Mouse (Mus musculus): ENCODE measurements around the gene Runx1.

DNA sequence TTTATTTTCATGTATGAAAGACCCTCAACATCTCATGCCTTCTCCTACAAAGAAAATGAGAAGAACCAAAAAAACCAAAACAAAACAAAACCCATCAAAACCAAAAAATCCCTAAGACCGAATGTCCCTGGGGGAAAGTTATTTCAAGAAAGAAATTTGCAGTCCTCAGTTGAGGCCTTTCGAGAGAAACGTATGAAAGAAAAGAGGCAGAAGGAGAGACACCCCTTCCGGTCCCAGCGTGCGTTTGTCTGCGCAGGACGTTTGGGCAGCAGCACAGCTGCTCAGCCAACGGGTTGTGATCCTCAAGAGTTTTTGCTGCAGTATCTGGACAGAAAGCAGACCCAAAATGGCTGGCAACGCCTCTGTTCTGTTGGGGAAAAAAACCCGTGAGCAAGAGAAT is 223.4 kb downstream of the Runx1 start:
- TF ChIP-seq EP300 (IDR thresholded peaks at IDR 0.05; ENCODE audit: low read depth) (no peak), CTCF (IDR thresholded peaks at IDR 0.05; ENCODE audit: low read depth) (no peak)

Data from liver, embryonic 14.5 days (tissue).